ENCODE assay signal across 10 mouse cellular contexts in genomic region chr11:106397656-106398055, GRCm38 (mm10). TPM values are rescaled to one million over a fixed set of nuclear protein-coding genes. Genes with fewer than 3 reads are reported as not detected.
DNase-seq lines count a peak whose midpoint lies in the region; TF ChIP-seq lines count a peak whose summit lies in the region.
"Had no signal": no experiment of that assay in that cellular context is flagged by ENCODE, and none has a peak within 500 bp of the region (broad histone marks: within the 10 kb centered on the region; RNA-seq: fewer than 3 reads in every experiment).

No protein-coding gene starts in this region.

- TF ChIP-seq POLR2A in kidney, adult 2 months (IDR thresholded peaks at IDR 0.05; ENCODE audit: low read depth, low read length), result no peak
- TF ChIP-seq POLR2A in cerebellum, adult 2 months (IDR thresholded peaks at IDR 0.05; ENCODE audit: borderline replicate concordance, insufficient read depth, low read length), result no peak

- no peak overlapping the region for H3K27ac ChIP-seq in kidney, adult 2 months (ENCODE audit: insufficient read depth, low read depth, low read length)
- H3K27ac ChIP-seq in cerebellum, adult 2 months (ENCODE audit: insufficient read depth, low read length), result no peak overlapping the region

- WGBS in kidney, adult 2 months, result 92% methylated on average over 3 of the region's 3 CpGs
- WGBS in cerebellum, adult 2 months, result 77% methylated on average over 3 of the region's 3 CpGs

- DNase-seq in kidney, adult 2 months, result no peak
- DNase-seq in kidney, adult 18-20 months, result no peak
- DNase-seq in thymus, postnatal 0 days (ENCODE audit: low spot score), result peak; percentile 24
- no peak for DNase-seq in thymus, postnatal 25 days
- peak; percentile 20 to 24 for DNase-seq in cerebellum, adult 2 months
- DNase-seq in right cerebral cortex, postnatal 36 days (ENCODE audit: low spot score in 2 of 2), result no peak
- no peak for DNase-seq in layer of hippocampus, adult 9-10 months (ENCODE audit: low spot score)

- H3K4me1 ChIP-seq in kidney, adult 2 months (ENCODE audit: control insufficient read depth, insufficient read depth, low read length), result no peaks in the 10 kb centered on the region
- no peaks in the 10 kb centered on the region for H3K4me1 ChIP-seq in cerebellum, adult 2 months (ENCODE audit: control insufficient read depth, insufficient read depth, low read length)

- no peaks in the 10 kb centered on the region for H3K27me3 ChIP-seq in kidney, adult 2 months (replicated peaks; ENCODE audit: control insufficient read depth, insufficient read depth, low read length)
- H3K27me3 ChIP-seq in cerebellum, adult 2 months (ENCODE audit: control insufficient read depth, insufficient read depth, low read length), result no peaks in the 10 kb centered on the region

- TF ChIP-seq CTCF in kidney, adult 2 months (conservative IDR thresholded peaks at IDR 0.05; ENCODE audit: insufficient read depth, insufficient read length, low read depth, low read length), result peak; percentile 37
- peak; percentile 38; the same call in 1 of the 2 replicates for TF ChIP-seq CTCF in cerebellum, adult 2 months (IDR thresholded peaks at IDR 0.05; ENCODE audit: borderline replicate concordance, insufficient read depth, low read depth, low read length)

- no peak overlapping the region for H3K4me3 ChIP-seq in kidney, adult 2 months (ENCODE audit: insufficient read depth, low read depth, low read length)
- H3K4me3 ChIP-seq in cerebellum, adult 2 months (replicated peaks; ENCODE audit: insufficient read depth, low read depth, low read length), result no peak overlapping the region
- H3K4me3 ChIP-seq: erythroblast, embryonic 14.5 days had no signal

- 0 out of 2 replicates have a peak, but pooled peaks cover 2% of the 10 kb centered on the region for H3K36me3 ChIP-seq in kidney, adult 2 months (ENCODE audit: control insufficient read depth, insufficient read depth, low read length)

RNA-seq across cellular contexts. Expression of gene Icam2, which starts 9.8 kb away (rescaled TPM):
- 35.0 and 38.1 TPM in 2 replicates for polyA plus RNA-seq in kidney, adult 2 months (2012; rRNA removed)
- 123 and 124 TPM in 2 replicates for polyA plus RNA-seq in thymus, postnatal 0 days (2015; fragmentation: Nextera tagmentation; extraction: Ambion mirVana)
- polyA plus RNA-seq in cerebellum, adult 2 months (2012; rRNA removed), result 6.8 and 7.0 TPM in 2 replicates

RNA-seq across cellular contexts. Expression of gene Prr29, which starts 32.4 kb away (rescaled TPM):
- polyA plus RNA-seq in kidney, adult 2 months (2012; rRNA removed), result 0.12 and 0.58 TPM in 2 replicates
- 31.2 and 33.1 TPM in 2 replicates for polyA plus RNA-seq in thymus, postnatal 0 days (2015; fragmentation: Nextera tagmentation; extraction: Ambion mirVana)
- 0.87 and 0.89 TPM in 2 replicates for polyA plus RNA-seq in cerebellum, adult 2 months (2012; rRNA removed)
- polyA plus RNA-seq: erythroblast, embryonic 14.5 days; neural tube, embryonic 14.5 days had no signal

RNA-seq across cellular contexts. Expression of gene Scn4a, which starts 44.6 kb away (rescaled TPM):
- polyA plus RNA-seq in kidney, adult 2 months (2012; rRNA removed), result 0.11 and 1.9 TPM in 2 replicates
- polyA plus RNA-seq in thymus, postnatal 0 days (2015; fragmentation: Nextera tagmentation; extraction: Ambion mirVana), result 0.04 TPM in 1 of 2 replicates, not detected in the other
- polyA plus RNA-seq in cerebellum, adult 2 months (2012; rRNA removed), result 0.02 and 0.16 TPM in 2 replicates
- polyA plus RNA-seq: erythroblast, embryonic 14.5 days; neural tube, embryonic 14.5 days; stomach, embryonic 14.5 days had no signal

Comparison
In these comparisons a context has a peak if more than half of its experiments do, and no peak if none do; other contexts are left out.
1. DNase-seq: peak in thymus, postnatal 0 days (single experiment) and cerebellum, adult 2 months (2 of 2); none in kidney, adult 2 months (single experiment), kidney, adult 18-20 months (single experiment), thymus, postnatal 25 days (single experiment), right cerebral cortex, postnatal 36 days (0 of 2) and layer of hippocampus, adult 9-10 months (single experiment).
2. RNA of gene Prr29, which starts 32.4 kb away (polyA plus RNA-seq): 31.2 to 33.1 TPM in thymus, postnatal 0 days; 0.87 to 0.89 TPM in cerebellum, adult 2 months and 0.12 to 0.58 TPM in kidney, adult 2 months; every median in the first group is over 10 times any median in the second.